Mouse (Mus musculus) erythroblast, embryonic 14.5 days (primary cell): ENCODE results near the gene Apbb2.

Experiments used
- GATA1 ChIP-seq: IDR thresholded peaks from 2 replicates; pipeline ENCODE4 v1.6.1; 2012; ENCODE audit warnings: low read length, inconsistent platforms, mixed read lengths
- TAL1 ChIP-seq: IDR thresholded peaks from 3 replicates; pipeline ENCODE4 v1.6.1; 2012; ENCODE audit warnings: low read length, inconsistent platforms, mixed read lengths

- no peak for TF ChIP-seq TAL1
- TF ChIP-seq GATA1 = no peak
Measured at GRCm38 (mm10) chr5:66421230-66421629, 197.4 kb downstream of the Apbb2 start.
